ENCODE assay signal across 19 mouse cellular contexts in the genomic region with DNA sequence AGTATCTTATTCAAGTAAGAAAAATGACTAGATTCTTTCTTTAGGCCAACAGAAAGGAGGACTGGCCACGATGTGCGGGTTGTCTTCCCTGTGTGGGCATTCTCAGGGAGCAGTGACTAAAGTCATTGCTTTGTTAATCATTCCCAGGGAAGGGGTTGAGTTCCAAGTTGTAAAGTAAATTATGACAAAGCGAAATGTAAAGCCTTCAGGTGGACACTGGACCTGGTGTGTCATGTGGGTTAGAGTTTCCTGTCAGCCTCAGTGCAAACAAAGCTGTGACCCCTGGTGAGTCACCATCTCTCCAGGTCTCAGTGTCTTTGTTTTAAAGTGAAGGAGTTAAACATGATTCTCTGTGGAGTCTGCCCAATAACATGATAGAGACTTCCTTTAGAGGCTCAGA. TPM values are rescaled to one million over a fixed set of nuclear protein-coding genes. Genes with fewer than 3 reads are reported as not detected.
A peak's percentile ranks its signal among the peaks of the same experiment; 100 is the strongest.
DNase-seq lines count a peak whose midpoint lies in the region; ATAC-seq and TF ChIP-seq lines count a peak whose summit lies in the region.
"Had no signal": no experiment of that assay in that cellular context is flagged by ENCODE, and none has a peak within 500 bp of the region (broad histone marks: within the 10 kb centered on the region; RNA-seq: fewer than 3 reads in every experiment).

No protein-coding gene starts in this region.

- TF ChIP-seq CTCF in Patski (IDR thresholded peaks at IDR 0.05): no peak

- DNase-seq in kidney, postnatal 25 days: no peak
- DNase-seq in Patski (ENCODE audit: low read depth, low spot score): no peak
- no peak for DNase-seq in liver, embryonic 13.5 days
- no peak for DNase-seq in thymus, postnatal 36 days
- no peak for DNase-seq in adrenal gland, postnatal 4 days (ENCODE audit: low spot score in 2 of 2)
- DNase-seq: adrenal gland, postnatal 14 days; B cell, adult 2 months; cerebellum, adult 2 months; gastrocnemius, postnatal 36 days; heart, postnatal 14 days had no signal

- no peak overlapping the region for H3K27ac ChIP-seq in kidney, embryonic 15.5 days
- no peak overlapping the region for H3K27ac ChIP-seq in liver, embryonic 13.5 days
- no peak overlapping the region for H3K27ac ChIP-seq in stomach, embryonic 16.5 days (ENCODE audit: low read length)
- H3K27ac ChIP-seq: embryonic facial prominence, embryonic 12.5 days; forebrain, embryonic 15.5 days; heart, embryonic 10.5 days; hindbrain, embryonic 13.5 days; limb, embryonic 15.5 days; neural tube, embryonic 12.5 days had no signal

- H3K9me3 ChIP-seq in kidney, embryonic 15.5 days (replicated peaks): no peaks in the 10 kb centered on the region
- H3K9me3 ChIP-seq in liver, embryonic 13.5 days (replicated peaks): no peaks in the 10 kb centered on the region
- no peaks in the 10 kb centered on the region for H3K9me3 ChIP-seq in stomach, embryonic 16.5 days (replicated peaks; ENCODE audit: control insufficient read depth, low read length)
- H3K9me3 ChIP-seq: embryonic facial prominence, embryonic 12.5 days; forebrain, embryonic 15.5 days; heart, embryonic 10.5 days; hindbrain, embryonic 13.5 days; limb, embryonic 15.5 days; neural tube, embryonic 12.5 days had no signal

- no peaks in the 10 kb centered on the region for H3K27me3 ChIP-seq in kidney, embryonic 15.5 days
- H3K27me3 ChIP-seq in Patski: no peaks in the 10 kb centered on the region
- H3K27me3 ChIP-seq in liver, embryonic 13.5 days: no peaks in the 10 kb centered on the region
- H3K27me3 ChIP-seq in stomach, embryonic 16.5 days (ENCODE audit: control insufficient read depth, insufficient read depth, low read length): no peaks in the 10 kb centered on the region
- H3K27me3 ChIP-seq: embryonic facial prominence, embryonic 12.5 days; forebrain, embryonic 15.5 days; hindbrain, embryonic 13.5 days; limb, embryonic 15.5 days; neural tube, embryonic 12.5 days had no signal

- no peak overlapping the region for H3K4me2 ChIP-seq in kidney, embryonic 15.5 days
- H3K4me2 ChIP-seq in liver, embryonic 13.5 days: no peak overlapping the region
- H3K4me2 ChIP-seq in stomach, embryonic 16.5 days (ENCODE audit: low read depth, low read length): no peak overlapping the region
- H3K4me2 ChIP-seq: embryonic facial prominence, embryonic 12.5 days; forebrain, embryonic 15.5 days; hindbrain, embryonic 13.5 days; limb, embryonic 15.5 days; neural tube, embryonic 12.5 days had no signal

- ATAC-seq in kidney, embryonic 15.5 days (replicated peaks; ENCODE audit: low FRiP score): peak; percentile 60; the same call in 1 of the 2 replicates
- peak; percentile 35 for ATAC-seq in Patski
- peak; percentile 82 for ATAC-seq in liver, embryonic 13.5 days (ENCODE audit: low read depth)
- ATAC-seq in stomach, embryonic 16.5 days (ENCODE audit: insufficient read depth, low FRiP score): peak; percentile 78
- ATAC-seq: activated CD4-positive, CD25-positive, alpha-beta regulatory T cell, adult 4 months; forebrain, embryonic 15.5 days had no signal

- no peak overlapping the region for H3K9ac ChIP-seq in kidney, embryonic 15.5 days
- H3K9ac ChIP-seq in liver, embryonic 13.5 days: no peak overlapping the region
- no peak overlapping the region for H3K9ac ChIP-seq in stomach, embryonic 16.5 days (ENCODE audit: low read length)
- H3K9ac ChIP-seq: embryonic facial prominence, embryonic 12.5 days; forebrain, embryonic 15.5 days; hindbrain, embryonic 13.5 days; limb, embryonic 15.5 days; neural tube, embryonic 12.5 days had no signal

- CTCF ChIA-PET in Patski (lab: Charles Lee): no interaction called here

- no peaks in the 10 kb centered on the region for H3K36me3 ChIP-seq in kidney, embryonic 15.5 days
- no peaks in the 10 kb centered on the region for H3K36me3 ChIP-seq in liver, embryonic 13.5 days
- no peaks in the 10 kb centered on the region for H3K36me3 ChIP-seq in stomach, embryonic 16.5 days (ENCODE audit: control insufficient read depth, insufficient read depth, low read length)
- H3K36me3 ChIP-seq: embryonic facial prominence, embryonic 12.5 days; forebrain, embryonic 15.5 days; heart, embryonic 10.5 days; hindbrain, embryonic 13.5 days; limb, embryonic 15.5 days; neural tube, embryonic 12.5 days had no signal

- H3K4me1 ChIP-seq in kidney, embryonic 15.5 days: 0 out of 2 replicates have a peak, but pooled peaks cover 2% of the 10 kb centered on the region
- no peaks in the 10 kb centered on the region for H3K4me1 ChIP-seq in liver, embryonic 13.5 days (replicated peaks)
- no peaks in the 10 kb centered on the region for H3K4me1 ChIP-seq in stomach, embryonic 16.5 days (ENCODE audit: control insufficient read depth, insufficient read depth, low read length)
- H3K4me1 ChIP-seq: embryonic facial prominence, embryonic 12.5 days; forebrain, embryonic 15.5 days; heart, embryonic 10.5 days; hindbrain, embryonic 13.5 days; limb, embryonic 15.5 days; neural tube, embryonic 12.5 days had no signal

- WGBS in kidney, embryonic 15.5 days: 66% methylated on average over 3 of the region's 3 CpGs
- 52% methylated on average over 3 of the region's 3 CpGs for WGBS in liver, embryonic 13.5 days (ENCODE audit: insufficient replicate concordance)
- whole genome bisulfite sequencing in stomach, embryonic 16.5 days: 57% methylated on average over 3 of the region's 3 CpGs

- POLR2A ChIA-PET in Patski (lab: Charles Lee): no interaction called here

- H3K4me3 ChIP-seq in kidney, embryonic 15.5 days (replicated peaks): no peak overlapping the region
- H3K4me3 ChIP-seq in liver, embryonic 13.5 days (replicated peaks): no peak overlapping the region
- H3K4me3 ChIP-seq in stomach, embryonic 16.5 days (replicated peaks; ENCODE audit: low read length): no peak overlapping the region
- H3K4me3 ChIP-seq: embryonic facial prominence, embryonic 12.5 days; forebrain, embryonic 15.5 days; heart, embryonic 10.5 days; hindbrain, embryonic 13.5 days; limb, embryonic 15.5 days; neural tube, embryonic 12.5 days had no signal

- in situ Hi-C loops in Patski (cut with MboI; ENCODE audit: low pct_unique_long_range_greater_than_20kb): loop anchor here (10.0 to 25.0 kb wide), 2 partner anchors 212 to 425 kb away; no protein-coding TSS in a partner anchor

RNA-seq across cellular contexts. Expression of a gene that starts 13.4 kb away (rescaled TPM):
- 3.7 and 5.1 TPM in 2 replicates for polyA plus RNA-seq in kidney, embryonic 15.5 days (2015; fragmentation: Nextera tagmentation; extraction: Ambion mirVana)
- polyA plus RNA-seq in Patski (2021): 6.7 TPM
- 0.92 and 1.1 TPM in 2 replicates for polyA plus RNA-seq in liver, embryonic 13.5 days (2015; fragmentation: Nextera tagmentation; extraction: Ambion mirVana)
- polyA plus RNA-seq in stomach, embryonic 16.5 days (2015; fragmentation: Nextera tagmentation; extraction: Ambion mirVana): 2.7 and 2.8 TPM in 2 replicates
- 10 to 100 TPM in 1 of 2 experiments, 1 to 10 TPM in 1; 7.3 to 10.5 TPM for total RNA-seq in adrenal gland, postnatal 4 days (2021)
